Mouse (Mus musculus): ENCODE results near the gene Ddi2.
A peak's percentile ranks its signal among the peaks of the same experiment; 100 is the strongest.

Ddi2 gene

GRCm38 (mm10) chr4:141741856-141742255, 18.6 kb upstream of the Ddi2 start:
- DNase-seq (ENCODE audit: low spot score in 2 of 2), result no peak

DNA sequence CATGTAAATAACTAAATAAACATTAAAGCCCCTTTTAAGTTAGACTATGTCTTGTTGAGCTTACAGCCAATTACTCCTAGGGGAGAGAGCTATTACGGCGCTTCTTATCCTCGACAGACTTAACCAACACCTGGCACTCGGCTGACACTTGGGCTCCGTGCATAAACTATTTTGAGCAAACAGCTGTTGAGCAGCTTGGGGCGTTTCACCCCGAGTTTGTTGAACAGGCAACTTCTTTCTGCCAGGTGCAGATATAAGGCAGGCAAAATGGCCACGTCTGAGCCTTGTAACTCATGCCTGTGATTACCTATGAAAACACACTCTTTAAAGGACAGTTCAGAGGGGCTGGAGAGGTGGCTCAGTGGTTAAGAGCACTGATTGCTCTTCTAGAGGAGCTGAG, 14.8 kb upstream of the Ddi2 start:
- DNase-seq (ENCODE audit: low spot score in 2 of 2), result no peak

DNA sequence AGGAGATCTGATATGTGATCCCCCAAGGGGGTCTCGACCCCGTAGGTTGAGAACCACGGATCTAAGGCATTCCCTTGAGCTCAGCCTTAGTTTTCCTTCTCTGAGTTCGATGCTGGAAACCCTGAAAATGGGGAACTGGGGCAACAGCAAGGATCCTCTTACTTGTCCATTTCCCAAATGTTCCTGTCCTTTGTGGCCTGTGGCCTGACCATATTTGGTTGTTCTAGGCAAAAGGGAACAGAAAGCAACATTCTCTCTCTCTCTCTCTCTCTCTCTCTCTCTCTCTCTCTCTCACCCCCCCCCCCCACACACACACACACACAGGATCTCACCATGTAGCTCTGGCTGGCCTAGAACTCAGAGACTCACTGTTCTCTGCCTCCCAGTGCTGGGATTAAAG, 13.6 kb upstream of the Ddi2 start:
- DNase-seq (ENCODE audit: low spot score in 2 of 2), result no peak

DNA sequence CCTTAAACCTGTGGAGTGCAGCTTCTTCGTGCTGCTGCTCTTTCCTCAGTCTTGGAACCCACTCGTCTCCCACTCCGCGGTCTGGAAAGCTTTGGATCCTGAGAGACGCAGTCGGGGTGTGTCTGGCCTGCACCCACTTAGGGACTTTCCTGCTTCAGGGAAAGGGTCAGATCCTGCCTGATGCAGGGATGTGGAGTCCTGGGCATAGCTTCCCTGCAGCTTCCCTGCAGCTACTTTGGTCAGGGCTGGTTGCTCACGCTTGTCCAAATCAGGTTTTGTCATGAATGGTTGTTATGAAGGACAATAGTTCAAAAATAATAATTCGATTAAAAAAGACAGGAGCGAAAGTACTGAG, 12.0 kb upstream of the Ddi2 start:
- DNase-seq (ENCODE audit: low spot score in 2 of 2), result no peak

DNA sequence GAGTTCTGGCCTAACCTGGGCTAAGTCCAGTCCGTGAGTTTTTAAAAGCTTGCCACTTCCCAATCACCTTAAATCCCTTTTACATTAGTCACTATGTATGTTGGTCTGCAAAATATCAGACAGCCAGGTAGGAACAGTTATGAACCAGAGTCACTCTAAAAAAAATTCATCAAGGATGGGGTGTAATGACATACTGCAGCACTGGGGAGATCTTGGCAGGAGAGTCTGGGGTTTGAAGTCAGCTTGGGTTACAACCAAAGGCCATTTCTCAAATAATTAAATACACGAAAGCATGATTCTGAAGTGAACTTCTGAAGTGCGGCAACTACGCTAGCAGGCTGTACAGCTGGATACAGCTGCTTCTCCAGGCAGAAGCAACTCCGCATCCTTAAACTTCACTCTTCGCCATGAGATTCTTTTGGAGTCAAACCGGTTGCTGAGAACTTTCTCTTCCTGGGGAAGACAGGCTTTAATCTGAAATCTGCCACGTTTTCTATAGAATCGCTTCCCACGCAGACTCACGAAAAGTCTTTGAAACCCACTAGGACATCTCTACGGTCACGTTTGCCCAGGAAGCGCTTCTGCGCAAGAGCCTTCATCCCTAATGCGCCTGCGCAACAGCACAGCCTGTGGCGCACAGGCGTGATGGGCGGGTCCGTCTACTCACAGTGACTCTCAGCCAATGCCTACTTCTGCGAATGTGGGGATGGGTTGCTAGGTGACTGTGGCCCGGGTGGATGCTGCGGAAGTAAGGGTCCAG, 11.4 kb upstream of the Ddi2 start:
- peak; percentile 74 to 75 for DNase-seq (ENCODE audit: low spot score in 2 of 2)

- no peak for DNase-seq (ENCODE audit: low spot score in 2 of 2)
These were observed 8.5 kb upstream of the Ddi2 start for GRCm38 (mm10) chr4:141731766-141732165.

DNA sequence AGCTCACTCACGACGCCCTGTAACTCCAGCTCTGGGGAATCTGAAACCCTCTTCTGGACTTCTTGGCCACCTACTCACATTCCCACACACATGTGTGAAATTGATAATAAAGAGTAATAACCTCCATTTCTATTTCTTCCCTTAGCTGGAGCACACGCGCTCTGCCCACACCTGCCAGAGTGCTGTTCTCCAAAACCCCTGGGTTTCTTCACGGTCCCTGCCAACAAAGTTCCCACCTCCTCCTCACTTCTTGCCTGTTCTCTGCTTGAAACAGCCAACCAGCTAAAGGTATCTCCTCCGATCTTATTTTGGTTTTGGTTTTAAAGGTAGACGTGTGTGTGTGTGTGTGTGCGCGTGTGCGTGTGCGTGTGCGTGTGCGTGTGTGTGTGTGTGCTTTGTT, 7.2 kb upstream of the Ddi2 start:
- no peak for DNase-seq (ENCODE audit: low spot score in 2 of 2)

GRCm38 (mm10) chr4:141729266-141729665, 6.0 kb upstream of the Ddi2 start:
- no peak for DNase-seq (ENCODE audit: low spot score in 2 of 2)

- DNase-seq (ENCODE audit: low spot score in 2 of 2), result no peak
These were observed 2.5 kb upstream of the Ddi2 start for GRCm38 (mm10) chr4:141725738-141726137.

DNA sequence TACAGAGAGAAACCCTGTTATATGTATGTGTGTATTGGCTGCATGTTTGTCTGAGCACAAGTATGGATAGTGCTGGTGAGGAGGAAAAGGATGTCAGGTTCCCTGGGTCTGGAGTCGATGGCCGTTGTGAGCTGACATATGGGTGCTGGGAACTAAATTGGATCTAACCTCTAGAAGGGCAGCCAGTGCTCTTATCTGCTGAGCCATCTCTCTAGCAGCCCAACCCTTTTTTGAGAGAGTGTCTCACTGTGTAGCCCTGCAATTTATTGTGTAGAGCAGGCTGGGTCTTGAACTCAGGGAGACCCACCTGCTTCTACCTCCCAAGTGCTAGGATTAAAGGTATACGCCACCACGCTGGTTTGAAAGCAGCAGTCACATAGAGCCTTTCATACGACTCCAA, 2.1 kb upstream of the Ddi2 start:
- DNase-seq (ENCODE audit: low spot score in 2 of 2), result no peak

DNA sequence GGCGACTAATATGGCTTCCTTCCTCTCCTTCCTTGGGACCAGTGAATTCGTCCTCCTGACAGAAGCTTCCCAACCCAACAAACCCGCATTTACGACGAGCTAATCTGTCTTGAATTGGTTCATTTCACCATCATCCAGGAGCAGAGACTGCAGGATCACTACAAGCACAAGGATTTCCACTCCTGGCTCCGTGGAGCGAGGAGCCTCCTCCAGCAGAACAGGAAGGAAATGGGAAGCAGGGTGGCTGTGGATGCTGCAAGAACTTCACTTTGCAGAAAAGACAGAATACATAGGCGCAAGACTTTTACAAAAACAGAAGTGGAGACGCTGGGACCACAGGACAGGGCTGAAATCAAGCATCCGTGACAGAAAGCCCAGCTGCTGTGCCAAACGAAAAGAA, 1.4 kb upstream of the Ddi2 start:
- DNase-seq (ENCODE audit: low spot score in 2 of 2), result no peak

- DNase-seq (ENCODE audit: low spot score in 2 of 2), result no peak
These were observed 452 bp upstream of the Ddi2 start for GRCm38 (mm10) chr4:141723673-141724068.

GRCm38 (mm10) chr4:141721961-141722360, 1.3 kb downstream of the Ddi2 start:
- no peak for DNase-seq (ENCODE audit: low spot score in 2 of 2)

DNA sequence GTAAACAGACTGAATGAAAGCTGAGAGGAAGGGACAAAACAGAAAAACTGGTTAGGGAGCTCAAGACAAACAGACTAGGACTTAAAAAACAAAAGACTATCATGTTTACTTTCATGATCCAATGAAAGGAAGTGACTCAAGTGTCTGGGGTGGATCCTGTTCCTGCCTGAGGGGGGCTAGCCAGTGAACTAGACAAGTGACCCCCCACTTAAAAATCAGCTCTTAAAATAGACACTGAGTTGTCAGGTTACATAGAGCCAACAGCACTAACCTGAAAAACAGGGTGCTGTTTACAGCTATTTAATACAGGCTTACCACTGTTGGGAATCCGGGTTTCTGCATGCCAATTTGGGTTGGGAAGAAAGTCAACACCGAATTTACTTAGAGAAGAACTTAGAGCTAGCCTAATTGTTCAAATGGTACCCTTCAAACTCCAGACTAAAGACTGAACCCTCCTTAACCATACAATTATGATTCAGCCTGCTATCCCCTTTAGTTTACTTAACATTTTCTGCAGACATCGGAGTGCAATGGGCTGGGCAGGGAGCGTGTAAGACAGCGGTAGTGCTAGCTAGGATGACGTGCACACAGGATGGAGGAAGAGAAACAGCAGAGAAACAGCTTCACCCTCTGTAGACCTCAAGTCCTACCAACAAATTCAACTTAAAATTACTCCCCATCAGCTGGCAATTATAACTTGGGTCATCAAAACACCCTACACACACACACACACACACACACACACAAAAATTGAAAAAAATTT, 2.3 kb downstream of the Ddi2 start:
- no peak for DNase-seq (ENCODE audit: low spot score in 2 of 2)

DNA sequence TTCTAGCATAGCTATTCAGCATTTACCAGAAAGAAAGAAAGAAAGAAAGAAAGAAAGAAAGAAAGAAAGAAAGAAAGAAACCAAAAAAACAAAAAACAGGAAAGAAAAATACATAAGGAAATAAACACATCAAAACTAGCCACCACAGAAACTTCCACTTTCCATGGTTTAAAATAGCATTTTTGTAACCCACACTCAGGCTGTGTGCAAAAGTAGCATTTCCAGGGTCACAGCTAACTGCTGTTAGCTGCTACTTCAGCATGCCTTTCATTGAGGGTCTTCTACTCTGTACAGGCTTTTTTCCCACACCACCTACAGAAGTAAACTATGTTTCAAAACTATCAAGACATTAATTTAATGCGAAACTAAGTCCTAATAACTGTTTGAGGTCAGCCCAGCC, 3.9 kb downstream of the Ddi2 start:
- no peak for DNase-seq (ENCODE audit: low spot score in 2 of 2)

DNA sequence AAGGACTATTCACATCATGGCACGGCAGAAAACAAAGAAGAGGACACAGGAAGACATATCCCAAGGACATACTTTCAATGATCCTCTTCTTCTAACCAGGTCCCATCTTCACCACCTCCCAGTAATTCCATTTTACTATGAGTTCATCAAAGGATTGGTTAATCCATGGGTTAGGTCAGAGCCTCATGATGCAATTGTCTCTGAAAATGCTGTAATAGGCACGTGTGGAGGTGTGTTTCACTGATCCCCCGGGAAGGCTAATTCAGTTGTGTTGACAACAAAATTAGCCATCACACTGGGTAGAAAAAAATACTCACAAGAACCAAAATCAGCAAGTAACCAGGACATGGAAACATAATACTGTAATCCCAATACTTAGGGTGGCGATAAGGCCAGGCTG, 5.6 kb downstream of the Ddi2 start:
- DNase-seq (ENCODE audit: low spot score in 2 of 2), result no peak

DNA sequence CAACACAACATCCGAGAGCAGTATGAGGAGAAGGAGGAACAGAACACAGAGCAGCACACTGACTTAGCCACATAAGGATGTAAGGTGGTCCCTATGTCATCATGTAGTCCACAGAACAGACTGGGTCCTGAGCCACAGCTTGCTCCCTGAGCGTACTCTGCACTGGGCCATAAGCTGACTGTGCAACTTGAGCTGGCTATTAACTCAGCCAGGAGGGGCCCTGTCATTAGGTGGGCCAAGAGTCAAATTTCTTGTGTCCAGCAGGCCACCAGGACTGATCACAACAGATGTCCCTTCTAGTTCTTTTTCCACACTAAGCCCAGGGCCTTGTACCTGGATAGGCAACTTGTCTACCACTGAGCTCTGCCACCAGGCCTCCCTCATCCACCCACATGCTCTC, 8.2 kb downstream of the Ddi2 start:
- no peak for DNase-seq (ENCODE audit: low spot score in 2 of 2)

GRCm38 (mm10) chr4:141713598-141714142, 9.5 kb downstream of the Ddi2 start:
- DNase-seq (ENCODE audit: low spot score in 2 of 2), result no peak

GRCm38 (mm10) chr4:141711250-141711649, 12.0 kb downstream of the Ddi2 start:
- no peak for DNase-seq (ENCODE audit: low spot score in 2 of 2)

DNA sequence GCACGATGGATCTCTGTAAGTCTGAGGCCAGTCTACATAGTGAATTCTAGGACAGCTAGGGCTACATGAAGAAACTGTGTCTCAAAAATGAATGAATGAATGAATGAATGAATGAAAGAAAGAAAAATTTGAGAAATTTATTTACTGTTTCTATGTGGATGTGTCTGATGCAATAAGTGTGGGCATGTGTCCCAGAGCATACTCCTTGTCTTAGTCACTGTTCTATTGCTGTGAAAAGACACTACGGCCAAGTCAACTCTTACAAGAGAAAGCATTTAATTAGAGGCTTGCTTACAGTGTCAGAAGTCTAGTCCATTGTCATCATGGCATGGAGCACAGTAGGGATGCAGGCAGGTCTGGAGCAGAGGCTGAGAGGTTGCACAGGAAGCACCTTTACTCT, 14.2 kb downstream of the Ddi2 start:
- no peak for DNase-seq (ENCODE audit: low spot score in 2 of 2)

DNA sequence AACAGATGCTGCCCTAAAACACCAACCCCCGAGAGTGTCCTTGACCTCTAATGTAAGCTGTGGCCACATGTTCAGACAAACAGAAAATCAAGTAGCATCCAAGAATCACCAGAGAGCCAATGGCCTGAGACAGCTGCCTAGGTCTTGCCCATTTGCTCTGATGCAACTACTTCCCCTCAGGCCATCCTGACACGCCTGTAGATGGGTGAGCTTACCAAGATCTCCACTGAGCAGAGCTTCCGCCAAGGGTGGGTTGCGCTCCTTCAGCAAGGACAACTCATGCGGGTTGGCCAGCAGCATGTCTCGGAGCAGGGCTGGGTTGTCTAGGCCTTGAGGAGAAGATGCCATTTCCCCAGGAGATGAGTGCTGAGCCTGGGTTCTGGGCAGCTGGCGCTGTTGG, 15.2 kb downstream of the Ddi2 start:
- DNase-seq (ENCODE audit: low spot score in 2 of 2), result no peak

DNA sequence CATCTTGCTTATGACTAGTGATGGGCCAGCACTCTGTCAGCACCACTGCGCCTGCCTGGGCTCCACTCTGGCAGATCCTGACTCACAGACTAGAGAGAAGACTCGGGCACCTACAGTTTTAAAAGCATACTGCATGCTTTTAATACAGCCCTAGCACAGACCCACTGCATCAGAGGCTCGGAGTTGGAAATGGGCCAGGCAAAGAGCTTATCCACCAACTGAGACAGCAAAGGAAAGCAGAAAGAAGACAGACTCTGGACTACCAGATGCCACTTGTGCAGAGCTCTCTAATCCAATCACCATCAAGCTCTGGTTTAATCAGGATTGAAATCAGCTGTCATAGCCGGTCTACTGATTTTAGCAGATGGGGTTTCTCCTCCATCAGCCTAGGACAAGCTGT, 17.9 kb downstream of the Ddi2 start:
- no peak for DNase-seq (ENCODE audit: low spot score in 2 of 2)

DNA sequence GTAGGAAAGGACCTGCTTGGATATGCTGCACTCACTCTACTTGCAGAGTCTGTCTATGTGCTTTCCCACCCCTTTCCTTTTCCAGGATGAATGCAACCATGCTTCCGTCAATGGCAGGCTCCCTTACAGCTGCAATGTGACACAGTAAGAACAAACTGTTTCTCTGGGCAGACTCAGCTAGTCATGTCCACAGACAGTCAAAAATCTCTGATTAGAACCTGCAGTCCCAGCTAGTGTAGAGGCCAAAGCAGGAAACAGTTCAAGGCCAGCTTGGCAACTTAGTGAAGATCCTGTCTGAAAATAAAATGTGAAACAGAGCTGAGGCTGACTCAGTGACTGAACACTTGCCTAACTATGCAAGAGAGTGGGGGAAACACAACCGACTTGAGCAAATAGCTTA, 18.6 kb downstream of the Ddi2 start:
- DNase-seq (ENCODE audit: low spot score in 2 of 2), result no peak
